Mouse (Mus musculus) adrenal gland, adult 8-10 months (tissue): ENCODE results near the gene Tox2. TPM values are rescaled to one million over a fixed set of nuclear protein-coding genes. Genes with fewer than 3 reads are reported as not detected.

Experiments
- DNase-seq: peaks from one replicate; pipeline ENCODE4 v3.0.0; 2022
- total RNA-seq, 4 experiments: library from RNA; stranded (reverse); gene quantifications; 2 replicates each; pipeline ENCODE4 v1.2.4; 2022

Tox2 gene
- total RNA-seq, 4 experiments from 2014 or later, result 2.3 to 11.7 (median 6.8) TPM

GRCm38 (mm10) chr2:163205737-163206490 lies 3.0 kb downstream of the Tox2 start:
- DNase-seq, result no peak

DNA sequence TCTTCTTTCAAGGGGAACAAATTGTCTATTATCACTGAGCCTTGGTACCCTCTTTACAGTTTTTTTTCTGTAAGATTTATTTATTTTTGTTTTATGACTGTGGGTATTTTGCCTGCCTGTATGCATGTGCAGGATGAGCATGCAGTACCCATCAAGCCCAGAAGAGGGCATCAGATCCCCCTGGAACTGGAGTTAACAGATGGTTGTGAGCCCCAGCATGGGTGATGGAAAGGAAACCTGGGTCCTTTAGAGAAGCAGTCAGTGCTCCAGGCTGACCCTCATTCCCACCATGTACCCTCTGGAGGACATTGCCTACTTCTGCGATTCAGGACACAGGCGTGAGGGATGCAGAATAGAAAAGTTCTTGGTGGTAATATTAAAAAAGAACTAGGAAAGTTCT lies 4.4 kb downstream of the Tox2 start:
- DNase-seq, result no peak

DNA sequence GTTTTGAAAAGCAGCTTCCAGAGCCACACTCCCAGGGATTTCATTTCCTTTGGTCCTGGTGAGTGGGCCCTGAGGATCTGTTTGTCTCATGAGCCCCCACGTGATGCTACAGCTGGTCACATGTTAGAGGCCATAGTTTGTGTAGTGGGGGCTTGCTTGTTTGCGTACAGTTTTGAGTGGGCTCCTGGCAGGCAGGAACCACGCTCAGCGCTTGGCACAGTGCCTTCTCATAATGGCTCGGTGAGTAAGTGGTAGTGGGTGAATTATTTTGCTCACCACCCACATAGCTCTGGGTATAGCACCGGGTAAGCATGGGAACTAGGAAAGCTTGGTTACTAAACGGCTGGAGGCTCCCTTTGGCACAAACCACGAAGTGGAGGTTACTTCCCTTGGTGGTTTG lies 6.2 kb downstream of the Tox2 start:
- DNase-seq, result no peak

DNA sequence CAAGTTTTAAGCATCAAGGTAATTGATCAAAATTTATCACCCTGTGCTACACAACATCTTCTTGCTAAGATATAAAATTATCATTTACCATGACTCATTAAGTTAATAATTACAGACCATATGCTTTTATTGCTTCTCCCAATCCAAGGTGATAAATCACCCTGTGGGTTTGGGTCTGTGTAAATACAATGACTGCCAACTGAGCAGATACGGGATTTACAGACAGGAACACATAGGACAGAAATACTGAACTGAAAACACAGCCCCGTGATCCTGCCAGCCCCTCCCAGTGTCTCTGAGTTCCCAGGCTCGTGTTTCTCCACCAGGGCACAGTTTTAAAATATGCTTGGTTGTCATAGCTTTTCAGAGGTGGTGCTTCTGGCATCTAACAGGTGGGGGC lies 10.2 kb downstream of the Tox2 start:
- DNase-seq, result no peak

- DNase-seq, result no peak
Observed at GRCm38 (mm10) chr2:163218095-163218494, 15.2 kb downstream of the Tox2 start.

- no peak for DNase-seq
Observed at GRCm38 (mm10) chr2:163218571-163218970, 15.6 kb downstream of the Tox2 start.

DNA sequence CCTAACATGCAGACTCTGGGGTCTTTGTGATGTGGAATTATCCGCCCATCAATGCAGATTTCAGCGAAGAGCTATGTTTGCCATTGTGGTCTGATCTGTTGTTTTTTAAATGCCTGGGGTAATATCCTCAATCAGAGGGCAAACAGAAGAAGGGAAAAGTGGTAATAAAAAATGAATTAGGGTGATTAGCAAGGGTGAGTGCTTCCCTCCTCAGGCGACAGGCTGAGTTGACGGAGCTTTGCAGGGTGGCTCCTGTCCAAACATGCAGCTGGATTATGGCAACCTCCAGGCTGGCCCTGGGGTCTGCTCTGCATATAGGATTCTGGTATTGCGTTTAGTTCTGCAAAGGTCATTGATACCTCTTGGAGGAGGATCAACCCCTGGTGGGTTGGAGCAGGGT lies 16.5 kb downstream of the Tox2 start:
- no peak for DNase-seq

DNA sequence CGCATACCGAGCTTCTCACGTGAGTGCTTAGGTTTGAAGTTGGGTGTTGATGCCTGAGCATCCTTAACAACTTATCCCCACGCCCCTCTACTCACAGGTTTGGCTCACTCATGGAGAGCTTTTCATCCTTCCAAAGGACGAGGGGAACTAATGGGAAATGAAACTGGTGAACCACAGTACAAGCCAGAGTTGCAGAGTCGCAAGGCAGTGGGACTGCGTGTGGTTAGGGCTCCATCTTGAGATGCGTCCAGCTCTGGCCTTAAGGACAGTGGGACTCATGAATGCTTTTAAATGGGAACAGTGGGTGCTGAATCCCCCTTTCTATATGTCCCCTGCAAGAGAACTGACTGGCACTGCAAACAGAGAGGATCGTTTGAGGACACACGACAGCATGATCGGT lies 17.8 kb downstream of the Tox2 start:
- DNase-seq, result no peak

DNA sequence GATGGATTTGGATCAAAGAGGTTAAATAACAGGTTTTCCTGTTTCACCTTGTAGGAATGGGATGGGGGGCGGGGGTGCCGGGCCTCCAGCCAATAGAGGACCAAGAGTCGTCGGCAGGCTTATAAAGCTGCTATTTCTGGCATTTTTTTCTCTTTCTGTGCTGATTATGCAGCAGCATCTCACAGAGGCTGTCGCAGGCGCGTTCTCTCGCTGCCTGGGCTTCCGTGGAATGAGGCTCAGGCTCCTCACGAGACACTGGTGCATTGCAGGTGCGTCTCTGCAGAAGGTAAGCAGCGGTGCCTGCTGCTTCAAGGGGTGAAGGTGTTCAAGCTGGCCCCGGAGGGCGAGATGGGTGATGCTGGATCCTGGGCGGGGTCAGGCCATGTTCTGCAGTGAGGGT lies 22.4 kb downstream of the Tox2 start:
- no peak for DNase-seq

GRCm38 (mm10) chr2:163229050-163229449 lies 26.1 kb downstream of the Tox2 start:
- no peak for DNase-seq

GRCm38 (mm10) chr2:163231781-163232534 lies 29.0 kb downstream of the Tox2 start:
- DNase-seq, result no peak

DNA sequence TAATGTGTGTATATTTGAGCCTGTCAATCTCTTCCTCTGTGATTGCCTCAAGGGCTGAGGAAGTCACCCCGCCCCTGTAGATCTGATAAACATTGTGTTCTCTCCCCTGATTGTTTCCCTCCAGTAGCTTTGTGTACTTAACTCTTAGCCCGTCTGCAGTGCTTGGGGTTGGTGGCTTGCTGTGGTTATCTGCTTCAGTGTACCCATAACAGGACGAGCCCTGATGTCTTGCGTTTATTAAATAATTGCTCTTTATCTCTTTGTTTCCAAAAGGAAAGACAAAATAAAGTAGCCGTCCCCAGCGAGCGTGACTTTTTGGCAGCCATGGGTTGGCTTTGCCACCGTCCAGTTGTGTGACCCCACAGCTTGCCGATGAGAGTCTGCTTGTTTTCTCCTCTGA lies 30.7 kb downstream of the Tox2 start:
- DNase-seq, result no peak

DNA sequence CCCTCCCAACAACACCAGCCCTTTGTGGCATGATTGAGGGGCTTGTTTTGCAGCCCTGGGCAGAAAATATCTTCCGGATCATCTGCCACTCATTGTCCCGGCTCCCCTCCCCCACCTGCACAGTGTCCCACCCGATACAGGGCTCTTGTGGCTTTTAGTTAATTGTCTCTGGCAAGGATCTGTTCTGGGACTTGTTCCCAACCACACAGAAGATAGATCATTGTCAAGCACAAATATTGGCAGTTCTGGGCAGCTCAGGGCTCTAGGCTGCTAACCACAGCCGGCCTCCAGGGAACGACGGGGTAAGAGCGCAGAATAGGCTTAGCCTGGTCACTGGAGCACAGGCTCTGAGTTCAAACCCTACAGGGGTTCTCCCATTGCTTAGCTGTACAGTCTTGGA lies 33.1 kb downstream of the Tox2 start:
- DNase-seq, result no peak

GRCm38 (mm10) chr2:163237999-163238529 lies 35.1 kb downstream of the Tox2 start:
- no peak for DNase-seq

- DNase-seq, result no peak
Observed at GRCm38 (mm10) chr2:163239945-163240344, 37.0 kb downstream of the Tox2 start.

DNA sequence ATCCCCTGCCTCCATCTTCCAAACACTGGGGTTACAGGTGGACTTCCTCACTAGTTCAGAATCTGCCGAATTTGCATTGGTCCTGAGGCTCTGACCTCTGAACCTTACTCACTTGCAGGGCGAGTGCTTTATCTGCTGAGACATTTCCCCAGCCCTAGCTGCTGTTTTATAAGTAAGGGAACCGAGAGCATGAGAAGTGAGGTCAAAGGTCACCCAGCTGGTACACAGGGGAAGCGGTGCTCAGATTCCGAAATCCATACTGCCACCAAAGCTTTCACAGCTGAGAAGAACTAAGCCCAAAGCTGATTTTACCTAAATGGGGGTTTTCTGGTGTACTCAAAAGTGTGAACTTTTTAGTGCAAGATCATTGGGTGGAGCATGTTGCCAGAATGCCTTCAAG lies 38.9 kb downstream of the Tox2 start:
- DNase-seq, result no peak

DNA sequence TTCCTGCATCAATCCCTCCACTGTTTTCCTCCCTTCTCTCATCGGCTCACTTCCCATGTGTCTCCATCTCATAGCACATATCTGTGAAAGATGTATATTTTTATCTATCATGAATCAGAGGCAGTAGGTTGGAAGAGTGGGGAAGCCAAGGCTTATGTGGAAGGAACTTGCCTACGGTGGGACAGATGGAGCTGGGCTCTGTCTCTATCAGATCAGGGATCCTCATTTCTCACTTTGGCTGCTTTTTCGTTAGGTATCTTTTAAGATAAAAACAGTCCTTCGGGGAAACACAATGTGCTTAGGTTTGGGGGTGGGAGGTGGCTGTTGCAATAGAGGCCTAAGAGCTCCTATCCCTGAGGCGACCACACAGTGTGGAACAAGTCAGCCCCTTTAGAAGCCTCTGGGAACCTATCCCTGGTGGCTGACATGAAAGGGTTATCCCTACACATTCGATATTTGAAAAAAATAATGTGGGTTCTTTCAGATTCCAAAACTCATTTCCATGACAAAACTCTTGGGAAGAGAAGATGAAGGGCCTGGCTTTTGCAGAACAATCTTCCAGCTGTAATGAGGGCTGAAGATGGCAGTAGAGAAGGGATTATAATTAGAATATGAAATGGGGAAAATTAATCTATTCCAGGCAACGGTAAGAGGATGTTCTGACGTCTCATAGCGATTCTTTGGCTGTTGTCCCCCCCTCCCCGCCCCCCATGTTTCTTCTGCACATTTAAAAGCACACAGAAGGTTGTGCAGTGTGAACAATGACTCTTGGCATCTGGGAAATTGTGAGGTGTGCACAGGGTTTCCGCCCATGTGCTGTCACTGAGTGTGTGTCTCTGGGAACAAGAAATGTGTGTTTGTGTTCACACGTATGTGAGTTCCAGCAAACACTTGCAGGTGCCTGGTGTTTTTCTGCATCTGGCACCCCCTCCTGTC lies 41.3 kb downstream of the Tox2 start:
- DNase-seq, result no peak

- DNase-seq, result no peak
Observed at GRCm38 (mm10) chr2:163248912-163249311, 46.0 kb downstream of the Tox2 start.

DNA sequence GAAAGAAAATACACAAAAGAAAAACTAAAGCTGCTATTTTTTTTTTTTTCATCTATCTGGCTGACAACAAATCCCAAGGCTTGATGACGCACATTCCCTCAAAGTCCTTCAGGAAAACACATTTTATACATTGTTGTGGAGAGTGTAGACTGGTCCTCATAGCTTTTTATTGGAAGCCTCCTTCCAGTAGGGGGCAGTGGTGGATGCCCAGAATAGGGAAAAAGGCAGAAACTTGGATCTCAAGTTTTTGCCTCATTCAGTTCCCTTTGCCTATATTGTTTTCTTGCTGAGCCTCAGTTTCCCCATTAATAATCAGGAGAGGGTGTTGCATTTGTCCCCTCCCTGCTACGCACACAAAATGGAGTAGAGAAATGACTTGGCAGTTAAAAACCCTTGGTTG lies 49.7 kb downstream of the Tox2 start:
- DNase-seq, result no peak

DNA sequence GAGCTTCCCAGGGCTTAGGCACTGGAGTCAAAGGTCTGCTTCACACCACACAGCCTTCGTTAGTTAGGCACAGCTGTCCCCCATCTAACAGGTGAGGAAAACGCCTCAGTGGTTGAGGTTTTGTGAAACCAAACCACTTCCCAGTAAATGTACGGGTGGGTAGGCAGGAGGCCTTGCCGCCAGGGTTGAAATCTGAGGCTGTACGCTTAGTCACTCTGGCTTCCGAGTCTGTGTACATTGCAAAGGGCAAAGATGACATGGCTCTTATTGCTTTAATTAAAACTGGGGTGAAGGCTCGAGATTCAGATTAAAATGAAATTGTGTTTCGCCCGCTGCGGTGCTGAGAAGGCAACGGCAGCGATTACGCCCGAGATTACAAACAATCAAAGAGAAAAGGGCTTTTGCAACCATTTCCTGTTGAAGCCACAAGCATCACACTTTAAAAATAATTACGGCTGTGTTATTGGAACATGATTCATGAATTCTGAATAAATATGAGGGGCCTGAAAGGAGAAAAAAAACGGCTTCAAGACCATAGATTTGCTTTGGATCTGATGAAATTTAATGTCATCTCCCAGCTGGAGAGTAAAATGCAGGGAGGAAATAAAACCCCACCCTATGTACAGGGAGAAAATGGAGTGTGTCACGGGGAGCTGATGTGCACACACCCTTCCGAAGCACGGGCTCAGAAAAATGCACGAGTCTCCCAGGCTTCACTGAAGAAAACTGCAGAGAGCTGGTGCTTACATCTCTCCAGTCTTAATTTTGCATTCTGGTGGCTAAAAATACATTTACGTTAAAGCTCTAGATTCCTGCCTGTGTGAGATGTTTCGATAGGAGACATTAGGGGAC lies 50.5 kb downstream of the Tox2 start:
- DNase-seq, result no peak

- DNase-seq, result no peak
Observed at GRCm38 (mm10) chr2:163254228-163254627, 51.3 kb downstream of the Tox2 start.

DNA sequence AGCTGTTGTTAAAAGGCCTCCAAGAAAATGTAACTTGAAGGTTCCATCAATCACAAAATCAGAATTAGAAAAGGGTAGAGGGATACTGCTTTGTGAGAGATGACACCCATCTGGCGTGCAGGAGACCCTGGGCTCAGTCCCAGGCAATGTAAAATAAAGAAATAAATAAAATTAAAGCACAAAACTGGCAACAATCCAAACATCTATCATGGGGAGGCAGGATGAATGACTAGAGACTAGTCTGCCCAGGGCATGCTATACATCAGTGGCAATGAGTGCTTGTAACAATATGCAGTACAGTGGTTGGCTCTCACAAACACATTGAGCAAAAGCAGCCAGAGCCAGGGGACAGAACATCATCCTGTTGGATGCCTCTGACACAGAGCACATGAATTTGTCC lies 53.8 kb downstream of the Tox2 start:
- DNase-seq, result no peak
